Mouse (Mus musculus) hematopoietic stem cell, adult 5-6 weeks (primary cell): ENCODE results near the gene Phf13. TPM values are rescaled to one million over a fixed set of nuclear protein-coding genes. Genes with fewer than 3 reads are reported as not detected.

Experiments
- ATAC-seq, 2 experiments: fragments of 125-278 bp in 1 of 2; replicated peaks in 1 of 2; 2 replicates each; pipeline ENCODE4 v1.8.0; 2016 to 2017; ENCODE audit warnings: inconsistent platforms in 2 of 2, mild to moderate bottlenecking in 2 of 2, moderate number of reproducible peaks in 2 of 2, low read depth in 1 of 2, moderate TSS enrichment in 1 of 2; ENCODE audit not compliant: low FRiP score in 2 of 2, poor library complexity in 2 of 2, severe bottlenecking in 2 of 2, insufficient read depth in 1 of 2, low TSS enrichment in 1 of 2
- total RNA-seq: library from RNA; stranded (forward); fragments of 172-1452, 232-1000 nt; gene quantifications from 2 replicates; pipeline ENCODE4 v1.2.3, GENCODE M21; 2017

Phf13 gene
- total RNA-seq, 1 experiment from 2014 or later = 6.2 TPM

DNA sequence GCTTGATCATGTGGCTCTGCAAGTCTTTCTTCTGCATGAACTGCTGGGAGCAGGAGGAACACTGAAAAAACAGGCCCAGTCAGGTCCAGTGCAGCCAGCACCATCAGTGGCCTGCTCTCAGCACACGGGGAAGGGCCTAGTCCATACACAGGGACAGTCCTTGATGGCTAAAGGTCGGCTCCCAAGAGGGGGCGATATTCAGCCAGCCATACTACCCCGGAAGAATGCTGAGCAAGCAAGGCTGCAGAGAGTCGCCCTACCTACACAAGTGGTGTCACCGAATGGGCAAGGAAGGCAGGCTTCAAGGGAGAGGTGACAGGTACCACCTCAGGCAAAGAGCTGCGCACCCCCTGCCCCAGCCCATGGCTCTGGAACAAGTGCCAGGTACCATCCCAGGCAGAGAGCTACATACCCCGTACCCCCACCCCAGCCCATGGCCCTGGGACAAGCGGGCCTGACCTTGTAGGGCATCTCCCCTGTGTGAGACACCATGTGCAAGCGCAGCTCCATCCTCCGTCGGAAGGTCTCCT, 25.6 kb upstream of the Phf13 start:
- ATAC-seq = no peak

DNA sequence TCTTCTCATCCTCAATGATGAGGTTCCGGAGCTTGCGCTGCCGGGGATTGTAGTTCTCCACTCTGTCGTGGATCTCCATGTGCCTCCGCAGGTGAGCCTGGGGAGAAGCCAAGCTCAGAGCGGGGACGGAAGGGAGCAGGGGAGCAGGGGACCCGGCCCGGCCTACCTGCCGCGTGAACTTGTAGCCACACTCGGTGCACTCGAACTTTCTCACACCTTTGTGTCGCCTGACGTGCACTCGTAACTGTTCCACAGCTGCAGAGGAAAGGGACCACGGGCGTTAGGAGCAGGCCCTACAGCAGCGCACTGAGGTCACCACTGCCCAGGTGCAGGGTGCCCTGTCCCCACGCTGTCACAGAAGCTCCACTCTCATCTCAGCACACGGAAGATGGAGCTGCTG, 24.0 kb upstream of the Phf13 start:
- ATAC-seq = no peak

DNA sequence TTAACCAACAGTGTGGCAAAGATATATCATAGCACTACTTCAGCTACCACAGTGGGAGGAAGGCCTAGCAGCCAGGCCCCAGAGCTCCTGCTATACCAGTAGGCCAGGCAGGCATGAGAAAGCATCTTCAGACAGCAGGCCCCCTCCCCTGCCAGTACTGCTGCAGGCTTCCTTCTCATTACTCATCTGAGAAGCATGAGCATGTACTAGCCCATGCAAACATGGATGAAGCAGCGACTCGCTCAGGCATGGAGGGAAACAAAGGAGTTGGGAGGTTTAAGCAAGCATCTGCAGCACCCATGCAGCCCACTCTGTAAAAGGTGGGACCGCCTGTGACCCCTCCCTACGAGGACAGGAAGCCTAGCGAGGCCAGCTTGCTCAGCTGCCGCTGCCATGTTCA, 23.0 kb upstream of the Phf13 start:
- no peak for ATAC-seq

DNA sequence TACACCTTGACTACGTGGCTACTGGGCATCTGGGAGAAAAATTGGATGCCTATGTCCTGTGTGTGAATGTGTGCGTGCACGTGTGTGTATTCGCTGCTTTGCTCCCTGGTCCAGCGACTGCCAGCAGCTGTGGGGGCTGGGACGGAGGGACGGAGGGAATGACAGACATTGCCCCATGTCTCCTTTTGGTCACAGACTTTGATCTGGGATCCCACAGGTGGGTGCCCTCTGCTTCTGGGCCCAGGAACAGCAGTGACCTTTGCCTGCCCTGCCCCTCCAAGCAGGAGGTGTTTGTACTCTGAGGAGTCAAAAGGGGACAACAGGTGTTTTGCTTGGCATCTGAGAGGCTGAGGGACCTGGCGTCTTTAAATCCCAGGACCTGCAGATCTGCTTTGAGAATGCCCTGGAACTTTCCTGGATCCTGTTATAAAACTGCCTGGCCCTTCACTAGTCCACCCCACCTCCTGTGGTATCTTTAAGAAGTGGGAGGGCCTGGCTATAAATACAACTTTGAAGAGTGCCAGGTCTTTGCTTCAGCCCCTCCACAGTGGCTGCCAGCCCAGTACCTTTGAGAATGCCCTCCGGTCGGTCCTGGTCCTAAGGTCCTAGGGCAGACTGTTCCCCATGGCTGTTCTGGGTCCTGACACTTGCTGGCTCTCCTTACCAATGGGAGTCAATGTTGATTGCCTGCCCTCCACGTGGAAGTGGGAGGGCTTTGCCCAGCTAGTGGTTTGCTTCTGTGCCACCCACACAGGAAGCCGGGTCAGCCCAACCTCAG, 17.2 kb upstream of the Phf13 start:
- ATAC-seq = peak; percentile 18 to 29; a peak in 2 of 4 replicates

GRCm38 (mm10) chr4:152012109-152012508, 16.1 kb upstream of the Phf13 start:
- ATAC-seq = no peak

GRCm38 (mm10) chr4:152011171-152011760, 15.2 kb upstream of the Phf13 start:
- ATAC-seq = no peak

DNA sequence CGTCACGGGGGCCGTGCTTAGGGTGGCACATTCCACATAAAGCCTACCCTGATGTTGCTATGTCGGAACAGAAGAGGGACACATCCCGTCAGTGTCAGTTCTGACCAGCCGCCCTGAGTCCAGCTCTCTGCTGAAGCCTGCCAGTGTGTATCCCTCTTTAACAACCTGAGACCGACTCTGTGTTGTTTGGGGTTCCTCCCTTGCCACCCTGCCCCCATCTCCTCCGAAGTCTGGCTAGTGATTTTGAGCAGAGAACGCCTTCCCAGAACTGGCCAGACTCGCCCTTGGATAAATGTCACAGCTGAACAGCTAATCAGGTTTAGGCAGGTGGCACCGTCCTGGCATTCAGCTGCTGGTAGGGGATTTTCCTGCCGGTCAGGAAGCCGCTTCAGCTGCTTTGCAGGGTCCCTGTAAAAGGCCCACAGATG, 14.7 kb upstream of the Phf13 start:
- 0 out of 4 replicates have a peak, but pooled peaks of 1 of the 2 experiments have one; percentile 2 for ATAC-seq

- ATAC-seq = peak; percentile 37 to 65
These were observed 14.1 kb upstream of the Phf13 start for GRCm38 (mm10) chr4:152010091-152010706.

- no peak for ATAC-seq
These were observed 13.3 kb upstream of the Phf13 start for GRCm38 (mm10) chr4:152009076-152010051.

DNA sequence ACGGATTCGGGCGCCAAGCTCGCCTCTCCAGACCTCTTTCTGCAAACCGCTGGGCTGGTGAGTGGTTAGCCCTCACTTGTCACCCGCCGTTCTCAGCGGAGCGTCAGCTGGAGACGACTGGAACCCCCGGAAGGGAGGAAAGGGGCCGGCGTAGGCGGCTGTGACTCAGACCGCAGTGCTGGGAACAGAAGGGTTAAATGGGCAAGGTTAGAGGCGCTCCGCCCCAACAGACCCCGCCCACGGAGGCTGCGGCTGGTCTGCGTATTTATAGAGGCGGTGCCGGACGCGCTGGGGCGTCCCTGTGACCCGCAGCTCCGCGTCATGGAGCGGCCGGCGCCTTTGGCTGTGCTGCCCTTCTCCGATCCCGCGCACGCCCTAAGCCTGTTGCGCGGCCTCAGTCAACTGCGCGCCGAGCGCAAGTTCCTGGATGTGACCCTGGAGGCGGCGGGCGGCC, 12.6 kb upstream of the Phf13 start, which contains the start of gene Klhl21:
Klhl21 (plus strand) TSS at position 182 of the 454 bp plus-strand sequence.
- peak; percentile 79 to 84 for ATAC-seq

- ATAC-seq = no peak
These were observed 12.1 kb upstream of the Phf13 start for GRCm38 (mm10) chr4:152008148-152008500.

DNA sequence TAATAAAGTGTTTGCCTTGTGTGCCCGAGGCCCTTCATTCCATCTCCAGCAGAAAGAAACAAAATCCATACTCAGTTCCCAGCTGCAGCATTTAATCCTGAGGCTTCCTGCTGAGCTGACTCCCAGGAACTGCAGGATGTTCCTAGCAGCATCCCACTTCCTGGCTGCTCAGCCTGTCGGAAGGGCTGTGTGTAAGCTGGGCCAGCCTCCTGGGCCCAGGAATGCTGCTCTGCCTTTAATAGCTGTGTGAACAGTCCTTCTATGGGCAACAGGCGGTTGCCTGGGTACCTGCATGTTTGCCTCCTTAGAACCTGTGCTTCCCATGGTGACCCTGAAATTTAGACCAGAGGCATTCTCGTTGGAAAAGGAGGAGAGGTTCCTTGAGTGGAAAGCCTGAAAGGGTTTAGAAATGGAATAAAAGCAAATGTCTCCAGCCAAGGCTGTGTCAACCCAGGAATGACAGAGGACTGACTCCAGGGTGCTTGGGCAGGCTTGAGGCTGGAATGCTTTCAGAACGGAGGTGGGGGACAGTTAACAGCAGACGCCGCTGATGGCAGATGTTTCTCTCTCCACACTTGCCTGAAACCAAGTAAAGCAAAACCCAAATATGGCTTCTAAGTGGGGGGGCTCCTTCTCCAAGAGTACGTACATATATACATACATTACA, 11.6 kb upstream of the Phf13 start:
- no peak for ATAC-seq

DNA sequence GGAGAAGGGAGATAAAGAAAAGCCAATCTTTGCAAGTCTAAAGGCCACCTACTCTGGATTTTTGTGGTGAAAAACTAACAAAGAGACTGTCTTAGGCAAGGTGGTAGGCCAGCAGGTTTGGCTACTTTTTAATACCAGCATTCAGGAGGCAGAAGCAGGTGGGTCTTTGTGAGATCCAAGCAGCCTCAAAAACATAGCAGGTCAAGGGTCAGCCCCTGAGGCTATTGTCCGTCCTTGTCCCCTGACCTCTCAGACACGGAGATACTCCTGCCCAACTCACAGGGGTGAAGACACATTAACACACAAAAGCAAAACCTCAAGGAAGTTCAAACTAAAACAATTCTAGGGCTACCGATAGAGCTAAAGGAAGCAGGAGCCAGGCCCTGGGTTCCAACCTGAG, 10.8 kb upstream of the Phf13 start:
- no peak for ATAC-seq

- no peak for ATAC-seq
These were observed 10.1 kb upstream of the Phf13 start for GRCm38 (mm10) chr4:152006137-152006536.

DNA sequence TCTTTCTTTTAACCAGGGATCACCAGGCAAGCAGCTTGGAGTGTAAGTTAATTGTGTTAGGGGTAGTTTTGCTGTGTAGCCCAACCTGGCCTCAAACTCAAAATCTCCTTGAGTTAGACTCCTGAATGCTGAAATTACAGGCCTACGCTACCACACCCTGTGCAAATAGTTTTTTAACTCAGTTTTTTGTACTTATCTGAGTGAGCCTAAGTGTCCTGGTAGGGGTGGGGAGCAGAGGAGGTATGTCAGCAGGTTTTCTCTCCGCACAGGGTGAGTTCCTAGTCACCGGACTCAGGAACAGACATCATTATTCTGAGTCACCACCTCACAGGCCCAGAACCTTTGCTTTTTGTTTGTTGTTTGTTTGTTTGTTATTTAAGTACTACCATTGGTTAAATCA, 6.0 kb upstream of the Phf13 start:
- no peak for ATAC-seq

GRCm38 (mm10) chr4:152001335-152001734, 5.3 kb upstream of the Phf13 start:
- ATAC-seq = no peak

GRCm38 (mm10) chr4:152000906-152001305, 4.8 kb upstream of the Phf13 start:
- ATAC-seq = no peak
